8 mouse cellular contexts compared by ENCODE assay signal in genomic region chr7:44896499-44896898, GRCm38 (mm10). TPM values are rescaled to one million over a fixed set of nuclear protein-coding genes. Genes with fewer than 3 reads are reported as not detected.
DNase-seq lines count a peak whose midpoint lies in the region; ATAC-seq and TF ChIP-seq lines count a peak whose summit lies in the region.

No protein-coding gene starts in this region.

- peak overlapping the region; percentile 45 for H3K4me3 ChIP-seq in C2C12 (ENCODE audit: insufficient read depth, poor library complexity, severe bottlenecking)
- H3K4me3 ChIP-seq in heart, embryonic 10.5 days, result peak overlapping the region; percentile 68
- H3K4me3 ChIP-seq in liver, embryonic 13.5 days (replicated peaks), result peak overlapping the region; percentile 68

- peak overlapping the region; percentile 85 for H3K4me2 ChIP-seq in liver, embryonic 13.5 days

- no peak for ATAC-seq in liver, embryonic 13.5 days (ENCODE audit: low read depth)

- peak overlapping the region; percentile 89 for H3K27ac ChIP-seq in heart, embryonic 10.5 days
- H3K27ac ChIP-seq in liver, embryonic 13.5 days, result peak overlapping the region; percentile 62

- peaks cover 49% of the 10 kb centered on the region for H3K4me1 ChIP-seq in heart, embryonic 10.5 days
- H3K4me1 ChIP-seq in liver, embryonic 13.5 days (replicated peaks), result peaks cover 78% of the 10 kb centered on the region

- H3ac ChIP-seq in C2C12 (ENCODE audit: control insufficient read depth, insufficient read length, low read depth), result peak overlapping the region; percentile 72

- TF ChIP-seq CTCF in C2C12 (IDR thresholded peaks at IDR 0.05; ENCODE audit: control insufficient read depth, insufficient read depth, insufficient read length), result no peak

- H3K27me3 ChIP-seq in C2C12 (ENCODE audit: control insufficient read depth, insufficient read depth, insufficient read length), result no peaks in the 10 kb centered on the region
- H3K27me3 ChIP-seq in heart, embryonic 10.5 days (ENCODE audit: insufficient read depth, poor library complexity, severe bottlenecking), result no peaks in the 10 kb centered on the region
- H3K27me3 ChIP-seq in liver, embryonic 13.5 days, result no peaks in the 10 kb centered on the region

- no peaks in the 10 kb centered on the region for H3K9me3 ChIP-seq in heart, embryonic 10.5 days
- H3K9me3 ChIP-seq in liver, embryonic 13.5 days (replicated peaks), result no peaks in the 10 kb centered on the region

- peak; percentile 59 for DNase-seq in cerebellum, adult 9-11 months
- no peak for DNase-seq in cerebellum, postnatal 36 days
- no peak for DNase-seq in heart, embryonic 10.5 days (ENCODE audit: low spot score)
- no peak for DNase-seq in liver, embryonic 13.5 days
- no peak for DNase-seq in frontal cortex, postnatal 14 days (ENCODE audit: low spot score in 2 of 2)
- DNase-seq in left cerebral cortex, postnatal 25 days (ENCODE audit: low spot score in 2 of 2), result no peak
- no peak for DNase-seq in cerebellum, adult 11 months

- H3K79me2 ChIP-seq in C2C12 (ENCODE audit: control insufficient read depth, insufficient read depth), result peaks cover 7% of the 10 kb centered on the region

- intact Hi-C loops in left cerebral cortex, postnatal 25 days (cut with DNase I), result no loop called here

- WGBS in heart, embryonic 10.5 days, result 47% methylated on average over 10 of the region's 10 CpGs
- 42% methylated on average over 10 of the region's 10 CpGs for WGBS in liver, embryonic 13.5 days (ENCODE audit: insufficient replicate concordance)

- no peaks in the 10 kb centered on the region for H3K36me3 ChIP-seq in C2C12 (ENCODE audit: control insufficient read depth, insufficient read depth)
- peaks cover 30% of the 10 kb centered on the region for H3K36me3 ChIP-seq in heart, embryonic 10.5 days
- peaks cover 28% of the 10 kb centered on the region for H3K36me3 ChIP-seq in liver, embryonic 13.5 days

- H3K9ac ChIP-seq in liver, embryonic 13.5 days, result peak overlapping the region; percentile 78

- H3K79me3 ChIP-seq in C2C12 (ENCODE audit: low read depth), result peaks cover 6% of the 10 kb centered on the region

TF ChIP-seq in C2C12, 6 proteins besides CTCF, POLR2A, EP300 and RAD21:
- TF ChIP-seq MYOD1 (IDR thresholded peaks at IDR 0.05; ENCODE audit: control insufficient read depth, insufficient read length, low read depth) (no peak), USF1 (IDR thresholded peaks at IDR 0.05; ENCODE audit: low read depth) (no peak), CEBPB (IDR thresholded peaks at IDR 0.05; ENCODE audit: low read depth) (no peak)

RNA-seq across cellular contexts. Expression of gene Fuz, which starts 0.6 kb away (rescaled TPM):
- 9.8 TPM for polyA plus RNA-seq in C2C12 (2012; fragmentation: generic; extraction: Trizol)
- 14.2 and 14.9 TPM in 2 replicates for polyA plus RNA-seq in heart, embryonic 10.5 days (2016; fragmentation: Nextera tagmentation; extraction: Ambion mirVana)
- polyA plus RNA-seq in liver, embryonic 13.5 days (2015; fragmentation: Nextera tagmentation; extraction: Ambion mirVana), result 7.2 and 7.5 TPM in 2 replicates
- total RNA-seq in left cerebral cortex, postnatal 25 days (2021), result 10 to 100 TPM; 20.7 to 25.5 TPM

RNA-seq across cellular contexts. Expression of gene Med25, which starts 4.0 kb away (rescaled TPM):
- 43.9 TPM for polyA plus RNA-seq in C2C12 (2012; fragmentation: generic; extraction: Trizol)
- polyA plus RNA-seq in heart, embryonic 10.5 days (2016; fragmentation: Nextera tagmentation; extraction: Ambion mirVana), result 90.5 and 95.6 TPM in 2 replicates
- 47.2 and 51.2 TPM in 2 replicates for polyA plus RNA-seq in liver, embryonic 13.5 days (2015; fragmentation: Nextera tagmentation; extraction: Ambion mirVana)
- total RNA-seq in left cerebral cortex, postnatal 25 days (2021), result 10 to 100 TPM; 88.8 to 89.5 TPM

RNA-seq across cellular contexts. Expression of gene Ptov1, which starts 26.9 kb away (rescaled TPM):
- 221 TPM for polyA plus RNA-seq in C2C12 (2012; fragmentation: generic; extraction: Trizol)
- 258 and 316 TPM in 2 replicates for polyA plus RNA-seq in heart, embryonic 10.5 days (2016; fragmentation: Nextera tagmentation; extraction: Ambion mirVana)
- polyA plus RNA-seq in liver, embryonic 13.5 days (2015; fragmentation: Nextera tagmentation; extraction: Ambion mirVana), result 50.4 and 57.0 TPM in 2 replicates
- 100 to 1,000 TPM; 286 to 287 TPM for total RNA-seq in left cerebral cortex, postnatal 25 days (2021)

RNA-seq across cellular contexts. Expression of gene Ap2a1, which starts 32.8 kb away (rescaled TPM):
- 129 TPM for polyA plus RNA-seq in C2C12 (2012; fragmentation: generic; extraction: Trizol)
- 73.9 and 82.1 TPM in 2 replicates for polyA plus RNA-seq in heart, embryonic 10.5 days (2016; fragmentation: Nextera tagmentation; extraction: Ambion mirVana)
- polyA plus RNA-seq in liver, embryonic 13.5 days (2015; fragmentation: Nextera tagmentation; extraction: Ambion mirVana), result 69.5 and 82.4 TPM in 2 replicates
- 100 to 1,000 TPM; 325 to 334 TPM for total RNA-seq in left cerebral cortex, postnatal 25 days (2021)

RNA-seq across cellular contexts. Expression of gene Pnkp, which starts 39.6 kb away (rescaled TPM):
- 32.0 TPM for polyA plus RNA-seq in C2C12 (2012; fragmentation: generic; extraction: Trizol)
- 28.5 and 29.7 TPM in 2 replicates for polyA plus RNA-seq in heart, embryonic 10.5 days (2016; fragmentation: Nextera tagmentation; extraction: Ambion mirVana)
- 22.8 and 24.2 TPM in 2 replicates for polyA plus RNA-seq in liver, embryonic 13.5 days (2015; fragmentation: Nextera tagmentation; extraction: Ambion mirVana)
- 10 to 100 TPM; 26.4 to 27.3 TPM for total RNA-seq in left cerebral cortex, postnatal 25 days (2021)
